Mouse (Mus musculus) cerebellum, adult 11 months (tissue): Measurements from ENCODE around the gene Trpm5.
A peak's percentile ranks its signal among the peaks of the same experiment; 100 is the strongest.

ENCODE experiments used
- DNase-seq: peaks from one replicate; pipeline ENCODE4 v3.0.0; 2022

The Trpm5 gene

DNA sequence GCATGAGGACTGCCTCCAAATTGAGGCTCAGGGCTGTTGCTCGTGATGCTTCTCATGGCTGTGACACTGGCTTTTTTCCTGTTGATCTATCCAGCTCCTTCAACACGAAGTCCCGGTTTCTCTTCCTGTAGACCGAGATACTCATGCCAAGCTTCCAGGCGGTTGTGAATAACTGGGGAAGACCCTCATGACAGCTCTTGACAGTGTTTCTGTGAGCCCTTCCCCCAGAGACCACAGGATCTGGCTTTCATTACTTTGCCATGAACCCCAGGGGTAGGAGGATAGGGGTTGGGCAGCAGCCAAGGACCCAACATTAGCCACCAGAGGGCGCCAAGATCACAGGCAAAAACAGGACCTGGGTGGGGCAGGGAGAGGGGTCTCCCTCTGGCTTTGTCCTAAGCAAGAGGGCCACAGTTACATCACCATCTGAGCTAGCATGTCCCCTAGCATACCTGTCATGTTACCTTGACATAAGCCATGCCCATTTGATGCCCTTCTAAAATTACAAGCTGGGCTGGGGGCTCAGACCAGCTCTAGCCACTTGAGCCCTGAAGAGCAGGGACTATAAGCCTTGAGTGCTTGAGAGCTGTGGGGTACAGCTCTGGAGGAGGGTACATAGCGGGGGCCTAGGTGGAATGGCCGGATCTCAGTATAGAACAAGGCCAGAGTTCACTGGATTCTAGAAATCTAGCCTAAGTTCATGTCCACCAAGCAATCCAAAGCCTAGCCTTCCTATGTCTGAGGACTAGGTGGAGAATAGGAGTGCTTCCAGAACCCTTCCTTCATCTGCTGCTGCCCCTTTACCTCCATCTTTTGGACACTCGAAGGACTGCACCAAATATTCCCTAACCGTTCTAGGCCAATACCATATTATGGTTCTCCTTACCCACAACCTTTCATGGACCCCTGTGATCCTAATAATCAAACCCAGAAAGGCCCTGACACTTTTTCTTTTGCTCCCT is at the start of gene Trpm5:
TSS of gene Trpm5 (minus strand) at position 51 of the 962 bp plus-strand sequence.
- DNase-seq = peak; percentile 41

DNA sequence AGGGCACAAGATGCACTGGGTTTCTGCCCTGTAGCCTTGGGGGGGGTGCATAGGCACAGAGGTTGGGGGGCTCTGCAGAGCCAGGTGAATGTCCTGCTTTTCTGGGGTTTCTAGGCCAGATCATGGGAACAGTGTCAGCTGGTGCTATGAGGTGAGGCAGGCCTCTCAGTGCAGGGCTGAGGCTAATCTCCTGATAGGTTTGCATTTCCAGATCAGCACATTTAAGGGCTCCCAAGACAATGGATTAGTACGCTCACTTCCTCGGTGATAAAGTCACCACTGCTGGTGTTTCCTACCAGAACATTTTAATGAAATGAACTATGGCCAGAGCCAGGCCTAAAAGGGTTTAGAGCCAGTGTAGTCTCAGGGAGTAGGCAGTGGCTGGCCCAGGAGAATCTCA is 48.2 kb upstream of the Trpm5 start:
- no peak for DNase-seq

DNA sequence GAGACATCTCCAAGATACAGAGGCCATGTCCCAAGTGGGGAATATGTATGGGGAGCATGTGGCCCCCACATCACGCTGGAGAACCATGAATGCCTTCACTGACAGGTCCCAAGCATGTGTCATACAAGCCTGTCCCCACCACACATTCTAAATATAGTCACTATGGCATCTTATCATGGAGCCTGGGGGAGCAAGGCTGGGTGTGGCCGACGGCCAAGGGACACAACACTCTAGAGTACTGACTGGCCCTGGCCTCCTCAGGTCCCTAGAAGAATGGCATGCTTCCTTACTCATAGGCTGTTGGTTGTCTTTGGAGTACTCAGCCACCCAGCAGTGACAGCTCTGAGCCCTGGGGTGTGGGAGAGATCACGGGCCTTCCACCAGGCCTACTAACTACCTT is 45.5 kb upstream of the Trpm5 start:
- no peak for DNase-seq

DNA sequence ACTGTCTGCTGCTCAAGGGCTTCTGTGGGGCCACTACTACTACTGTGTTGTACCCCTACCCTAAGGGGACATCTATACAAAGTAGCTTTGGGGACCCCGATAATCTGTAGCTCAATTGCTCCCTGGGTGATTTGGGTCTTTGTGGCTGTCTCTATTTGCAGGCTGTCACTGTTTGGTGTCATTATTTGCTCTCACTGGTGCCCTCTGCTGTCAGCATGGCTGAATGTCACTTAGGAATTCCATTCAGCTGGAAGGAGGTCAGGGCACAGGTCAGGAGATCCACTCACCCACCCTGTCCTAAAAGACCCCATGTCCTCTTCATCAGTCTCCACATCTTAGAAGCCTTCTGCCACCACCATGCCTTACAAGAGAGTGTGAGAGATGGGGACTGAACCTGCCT is 44.3 kb upstream of the Trpm5 start:
- peak; percentile 58 for DNase-seq

DNA sequence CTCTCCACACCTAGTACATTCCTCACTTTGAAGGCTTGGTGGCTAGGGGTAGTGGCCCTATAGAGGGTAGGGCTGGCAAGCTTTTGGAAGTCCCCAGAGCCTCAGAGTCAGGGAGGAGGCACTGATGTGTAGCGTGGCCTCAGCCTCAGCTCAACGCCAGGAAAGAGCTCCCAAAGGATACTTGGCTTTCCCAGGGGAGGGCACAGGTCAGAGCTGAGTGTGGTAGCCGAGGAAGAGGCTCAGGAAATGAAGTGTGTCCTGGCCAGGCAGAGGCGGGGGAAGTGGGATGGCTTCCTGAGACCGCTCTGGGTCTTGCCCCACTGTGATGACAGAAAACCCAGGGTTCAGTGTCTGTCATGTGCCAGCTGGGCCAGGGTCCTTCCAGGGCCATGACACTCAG is 42.1 kb upstream of the Trpm5 start:
- DNase-seq = no peak

DNA sequence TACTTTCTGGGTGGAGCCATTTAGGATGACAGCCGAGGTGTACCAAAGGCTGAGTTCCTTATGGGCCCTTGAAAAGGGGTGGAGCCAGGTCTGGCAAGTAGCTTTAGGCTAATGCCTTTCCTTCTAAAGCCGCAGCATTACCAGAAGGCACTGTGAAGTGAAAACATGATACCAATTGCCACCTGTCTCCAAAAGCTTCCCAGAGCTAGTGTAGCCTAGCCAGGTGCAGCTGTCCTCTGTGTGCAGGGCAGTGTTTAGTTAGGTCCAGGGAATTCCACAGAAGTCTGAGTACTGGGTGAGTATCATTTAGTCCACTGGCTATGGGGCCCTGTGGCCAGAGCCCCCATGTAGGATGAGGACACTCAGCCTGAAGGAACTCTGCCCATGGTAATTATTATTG is 41.7 kb upstream of the Trpm5 start:
- DNase-seq = no peak

DNA sequence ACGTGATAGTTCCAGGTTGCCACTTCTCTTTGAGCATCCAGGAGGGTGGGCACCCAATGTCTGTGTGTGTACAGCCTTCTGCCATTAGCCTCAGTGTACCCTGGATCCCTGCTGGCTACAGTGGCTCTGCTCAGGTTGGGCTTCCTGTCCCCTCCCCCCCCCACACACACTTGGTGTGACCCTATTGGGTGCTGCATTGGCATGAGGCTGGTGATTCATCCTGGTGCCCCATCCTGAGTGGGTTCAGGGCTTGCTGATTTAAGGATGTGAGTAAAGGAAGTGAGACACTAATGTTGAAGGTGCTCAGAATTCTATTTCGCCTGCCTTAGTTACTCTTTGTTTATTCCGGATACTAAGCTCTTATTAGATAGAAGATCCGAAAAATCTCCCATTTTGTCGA is 38.4 kb upstream of the Trpm5 start:
- no peak for DNase-seq

DNA sequence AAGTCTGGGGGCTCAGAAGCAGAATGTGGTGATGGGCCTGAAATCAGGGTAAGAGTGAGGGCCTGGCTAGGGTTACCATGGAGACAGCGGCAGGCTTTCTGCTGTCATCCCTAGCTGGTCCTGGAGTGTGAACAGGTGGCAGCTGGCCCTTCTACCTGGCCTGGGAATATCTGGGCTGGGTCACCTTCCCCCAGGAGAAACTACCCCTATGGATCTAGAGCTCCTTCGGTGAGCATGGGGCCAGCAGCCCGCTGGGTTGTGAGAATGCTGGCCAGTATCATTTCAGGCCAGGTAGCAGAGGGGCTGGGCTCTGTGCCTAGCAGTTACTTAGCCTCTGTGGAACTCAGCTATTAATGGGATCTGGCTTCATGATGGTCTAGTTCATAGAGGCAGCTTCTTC is 30.5 kb upstream of the Trpm5 start:
- DNase-seq = peak; percentile 37

DNA sequence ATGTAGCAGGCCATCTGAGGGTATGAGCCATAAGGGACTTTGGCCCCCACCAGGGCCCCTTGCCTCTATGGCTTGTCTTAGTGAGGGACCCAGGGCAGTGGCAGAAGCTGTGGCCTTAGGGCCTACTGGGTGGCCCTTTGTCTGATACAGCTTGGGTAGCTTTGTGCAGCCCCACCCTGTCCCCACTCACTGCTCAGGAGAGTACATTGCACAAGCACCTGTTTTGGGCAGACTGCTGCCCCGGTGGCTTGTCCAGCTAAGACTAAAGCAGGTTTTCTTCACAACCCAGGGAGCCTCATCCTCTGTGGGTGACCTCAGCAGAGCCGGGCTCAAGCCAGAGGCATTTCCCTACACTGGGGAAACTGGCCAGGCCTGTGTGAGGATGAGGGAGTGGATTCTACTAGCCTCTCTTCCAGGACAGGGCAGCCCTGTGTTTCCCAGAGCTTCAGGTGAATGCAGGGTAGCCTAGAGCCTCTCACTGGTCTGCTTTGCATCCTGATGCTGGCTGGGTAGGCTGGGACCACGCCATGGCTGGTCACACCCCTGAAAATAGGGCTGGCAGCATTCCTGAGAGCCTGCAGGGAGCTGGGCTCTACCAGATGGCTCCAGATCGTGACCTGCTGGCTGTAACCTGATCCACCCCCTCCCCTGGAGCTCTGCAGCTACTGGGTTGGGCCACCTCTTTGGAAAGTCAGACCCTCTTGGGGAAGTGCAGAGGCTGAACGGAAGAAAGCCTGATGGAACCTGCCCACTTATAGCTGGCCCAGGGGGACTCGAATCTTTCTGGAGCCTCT is 29.6 kb upstream of the Trpm5 start:
- peak; percentile 80 for DNase-seq

DNA sequence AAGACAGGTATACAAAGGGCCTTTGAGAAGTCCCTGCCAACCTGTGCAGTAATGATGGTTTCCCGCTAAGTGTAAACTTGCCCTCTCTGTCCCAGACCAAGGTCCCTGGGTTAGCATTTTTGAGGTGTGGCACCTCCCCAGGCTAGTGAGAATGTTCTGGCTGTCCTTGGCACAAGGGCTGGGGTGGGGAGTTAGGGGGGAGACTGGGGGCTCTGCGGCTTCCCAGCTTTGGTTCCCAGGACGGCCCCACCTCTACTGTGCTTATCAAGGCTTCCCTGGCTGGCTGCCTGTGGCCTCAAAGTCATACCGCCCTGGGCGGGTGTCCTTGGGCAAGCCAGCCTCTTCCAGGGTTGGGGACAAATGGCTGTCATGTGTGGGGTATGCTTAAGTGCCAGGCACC is 27.7 kb upstream of the Trpm5 start:
- DNase-seq = no peak

DNA sequence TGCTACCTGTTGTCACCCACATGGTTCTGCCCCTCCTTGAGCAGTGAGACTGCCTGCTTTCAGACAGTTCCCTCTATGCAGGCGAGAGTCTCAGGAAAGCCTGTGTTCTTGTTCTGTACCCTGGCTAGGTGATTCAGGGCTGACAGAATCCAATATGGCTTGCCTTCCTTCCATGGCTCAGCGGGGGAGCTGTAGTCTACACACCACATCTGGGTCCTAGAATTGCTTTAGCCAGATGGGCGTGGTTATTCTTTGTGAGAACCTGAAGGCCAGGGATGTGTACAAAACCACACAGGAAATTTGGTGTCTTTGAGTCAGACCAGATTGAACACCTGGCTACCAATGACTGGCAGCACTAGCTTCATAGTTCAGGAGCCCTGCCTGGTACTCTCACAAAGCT is 25.4 kb upstream of the Trpm5 start:
- no peak for DNase-seq

DNA sequence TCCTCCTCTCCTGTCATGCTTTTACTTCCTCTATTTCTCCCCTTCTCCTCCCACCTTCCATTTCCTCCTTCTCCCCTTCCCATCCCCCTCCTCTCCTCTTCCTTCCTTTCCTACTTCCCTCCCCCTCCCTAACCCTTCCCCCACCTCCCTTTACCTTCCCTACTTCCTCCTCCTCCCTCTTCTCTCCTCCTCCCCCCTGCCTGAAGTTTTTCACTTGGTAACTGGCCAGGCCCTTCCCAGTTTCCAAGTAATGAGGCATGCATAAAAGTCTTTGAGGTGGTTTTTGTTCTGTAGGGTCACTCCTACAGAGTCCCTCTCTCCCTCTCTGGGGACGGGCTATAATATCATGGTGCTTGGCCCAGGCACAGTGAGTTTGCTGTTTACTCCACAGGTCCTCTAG is 25.0 kb upstream of the Trpm5 start:
- DNase-seq = no peak

DNA sequence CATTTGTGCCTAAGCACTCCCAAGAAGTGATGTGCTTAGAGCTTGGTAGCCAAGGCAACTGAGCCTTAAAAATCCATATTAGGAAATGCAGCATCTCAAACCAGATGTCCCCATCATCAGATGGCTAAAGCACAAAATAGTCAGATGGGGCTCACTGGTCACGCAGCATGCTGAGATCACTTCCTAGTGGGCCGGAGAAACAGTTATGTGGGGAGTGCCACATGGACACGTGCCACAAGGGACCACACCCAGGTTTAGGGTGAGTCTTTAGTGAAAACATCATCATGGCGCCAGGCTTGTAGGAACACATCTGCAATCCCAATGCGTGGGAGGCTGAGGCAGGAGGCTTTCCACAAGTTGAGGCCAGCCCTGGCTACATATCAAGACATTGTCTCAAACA is 22.1 kb upstream of the Trpm5 start:
- DNase-seq = no peak

DNA sequence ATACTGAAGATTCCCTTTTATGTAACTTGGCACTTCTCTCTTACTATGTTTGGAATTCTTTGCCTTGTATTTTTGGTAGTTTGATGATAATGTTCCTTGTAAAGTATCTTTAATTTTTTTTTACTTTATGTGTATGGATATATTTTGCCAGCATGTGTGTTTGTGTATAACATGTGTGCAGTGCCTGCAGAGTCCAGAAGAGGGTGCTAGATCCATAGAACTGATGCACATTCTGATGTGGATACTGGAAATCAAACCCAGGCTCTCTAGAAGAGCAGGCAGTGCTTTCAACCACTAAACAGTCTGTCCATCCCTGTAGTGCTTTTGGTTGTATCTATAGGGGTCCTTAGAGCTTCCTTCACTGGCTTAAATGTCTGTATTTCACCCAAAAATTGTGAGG is 20.3 kb upstream of the Trpm5 start:
- DNase-seq = no peak

DNA sequence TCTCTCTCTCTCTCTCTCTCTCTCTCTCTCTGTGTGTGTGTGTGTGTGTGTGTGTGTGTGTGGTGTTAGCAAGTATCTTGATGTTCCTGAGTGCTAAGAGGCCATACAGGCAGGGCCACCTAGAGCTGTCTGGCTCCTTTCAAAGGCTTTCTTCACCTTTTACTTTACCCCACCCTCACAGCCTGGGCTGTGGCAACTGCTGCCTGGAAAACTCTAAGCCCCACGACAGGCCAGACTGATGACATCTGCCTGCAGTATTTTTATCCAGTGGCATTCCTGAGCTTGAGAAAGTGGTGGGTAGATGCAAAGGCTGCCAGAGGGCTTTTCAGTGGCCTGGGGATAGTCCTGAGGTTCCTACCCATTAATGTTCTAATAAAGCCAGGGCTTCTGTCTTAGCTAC is 18.0 kb upstream of the Trpm5 start:
- DNase-seq = no peak

DNA sequence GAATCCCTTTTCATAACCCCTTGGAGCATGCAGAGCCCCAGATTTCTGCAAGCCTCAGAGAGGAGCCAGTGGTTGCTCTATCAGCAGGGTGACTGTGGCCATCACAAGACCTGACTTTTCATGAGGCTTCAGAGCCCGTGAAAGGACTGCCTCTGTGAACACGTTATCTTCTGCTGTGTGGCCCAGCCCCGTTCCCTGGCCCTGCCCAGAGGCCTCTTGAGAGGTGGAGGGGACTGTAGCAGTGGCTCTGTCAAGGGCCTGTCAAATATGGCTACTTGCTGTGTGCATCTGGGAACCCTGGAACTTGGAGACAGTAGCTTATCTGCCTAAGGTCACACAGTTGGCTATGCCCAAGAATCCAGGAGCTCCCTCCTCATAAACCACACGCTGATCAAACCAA is 17.3 kb upstream of the Trpm5 start:
- no peak for DNase-seq

DNA sequence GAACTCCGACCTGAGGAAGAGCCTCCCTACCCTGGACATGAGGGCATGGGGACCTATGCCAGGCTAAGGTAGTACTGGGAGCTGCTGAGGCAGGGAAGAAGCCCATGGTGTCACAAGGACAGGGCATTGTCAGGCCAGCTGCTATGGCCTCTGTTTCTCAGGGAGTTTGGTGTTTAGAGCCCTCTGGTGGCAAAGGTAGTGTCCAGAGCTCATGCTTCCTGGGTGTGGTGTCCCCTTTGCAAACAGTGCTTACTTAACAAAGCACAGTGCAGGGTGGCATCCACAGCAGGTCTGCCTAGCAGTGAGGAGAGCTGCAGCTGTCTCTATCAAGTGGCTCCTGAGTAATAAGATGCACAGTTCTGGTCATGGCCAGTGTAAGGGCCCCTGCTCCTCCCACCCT is 16.4 kb upstream of the Trpm5 start:
- no peak for DNase-seq

DNA sequence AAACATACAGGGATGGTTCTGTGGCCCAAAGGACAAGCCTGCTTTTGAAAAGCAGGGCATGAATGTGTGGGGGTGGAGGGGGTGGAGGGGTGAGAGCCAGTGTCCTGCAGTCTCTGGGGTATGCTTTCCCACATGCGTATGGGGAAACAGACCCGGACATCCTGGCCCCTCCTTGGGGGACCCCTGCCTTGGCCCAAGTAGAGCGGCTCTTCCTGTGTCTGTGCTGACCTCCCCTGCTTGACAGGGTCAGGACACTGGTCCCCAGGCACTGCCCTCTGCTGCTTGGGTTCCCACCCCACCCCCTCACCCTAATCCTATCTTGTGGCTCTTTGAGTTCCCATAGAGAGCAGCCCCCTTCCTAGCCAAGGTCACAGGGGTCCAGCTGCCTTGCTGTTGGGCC is 15.3 kb upstream of the Trpm5 start:
- no peak for DNase-seq

DNA sequence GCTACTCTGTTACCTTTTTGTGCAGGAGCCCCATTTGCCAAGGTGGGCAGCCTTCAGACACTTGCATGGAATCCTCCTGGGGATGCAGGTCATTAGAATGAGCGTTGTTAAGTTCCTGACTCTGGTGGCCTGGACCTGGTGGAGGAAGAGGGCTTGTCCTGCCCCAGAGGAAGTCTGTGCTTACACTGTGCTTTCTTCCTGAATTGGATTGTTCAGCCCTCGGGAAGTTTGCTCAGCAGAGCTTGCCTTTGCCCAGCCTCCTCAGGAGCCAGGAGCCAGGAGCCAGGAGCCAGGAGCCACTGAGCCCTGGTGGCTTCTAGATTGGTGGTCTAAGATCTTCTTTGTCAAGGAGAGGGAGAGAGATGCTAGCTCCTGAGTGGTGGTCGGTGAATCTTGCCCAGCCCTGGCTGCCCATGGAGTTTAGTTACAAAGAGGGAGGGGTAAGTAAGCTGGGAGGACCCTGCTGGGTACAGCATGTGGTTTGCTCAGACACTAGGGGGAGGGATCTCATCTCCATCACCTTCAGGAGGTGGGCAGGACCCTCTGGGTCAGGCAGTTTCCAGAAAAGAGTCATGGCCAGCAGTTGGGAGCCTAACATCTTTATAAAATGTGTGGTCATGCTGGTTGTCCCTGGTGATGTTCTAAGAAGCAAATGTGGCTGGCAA is 14.7 kb upstream of the Trpm5 start:
- DNase-seq = no peak

DNA sequence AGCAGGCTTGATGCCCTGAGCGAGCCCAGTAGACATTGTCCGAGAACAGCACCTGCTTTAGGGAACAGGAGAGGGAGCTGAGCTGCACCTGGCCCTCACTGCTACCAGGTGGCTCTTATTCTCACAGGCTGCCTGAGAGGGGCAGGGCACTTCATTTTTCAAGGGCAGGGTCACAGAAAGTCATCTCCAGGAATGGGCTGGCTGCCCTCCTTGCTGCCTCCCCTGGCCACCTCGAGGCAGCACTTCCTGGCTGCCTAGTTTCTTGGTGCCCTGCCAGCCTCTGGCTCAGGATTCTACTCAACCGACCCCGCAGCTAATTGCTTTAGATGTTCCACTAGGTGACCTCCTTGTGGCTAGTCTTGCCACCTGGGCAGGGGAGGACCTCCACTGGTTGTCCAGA is 13.8 kb upstream of the Trpm5 start:
- DNase-seq = peak; percentile 22

DNA sequence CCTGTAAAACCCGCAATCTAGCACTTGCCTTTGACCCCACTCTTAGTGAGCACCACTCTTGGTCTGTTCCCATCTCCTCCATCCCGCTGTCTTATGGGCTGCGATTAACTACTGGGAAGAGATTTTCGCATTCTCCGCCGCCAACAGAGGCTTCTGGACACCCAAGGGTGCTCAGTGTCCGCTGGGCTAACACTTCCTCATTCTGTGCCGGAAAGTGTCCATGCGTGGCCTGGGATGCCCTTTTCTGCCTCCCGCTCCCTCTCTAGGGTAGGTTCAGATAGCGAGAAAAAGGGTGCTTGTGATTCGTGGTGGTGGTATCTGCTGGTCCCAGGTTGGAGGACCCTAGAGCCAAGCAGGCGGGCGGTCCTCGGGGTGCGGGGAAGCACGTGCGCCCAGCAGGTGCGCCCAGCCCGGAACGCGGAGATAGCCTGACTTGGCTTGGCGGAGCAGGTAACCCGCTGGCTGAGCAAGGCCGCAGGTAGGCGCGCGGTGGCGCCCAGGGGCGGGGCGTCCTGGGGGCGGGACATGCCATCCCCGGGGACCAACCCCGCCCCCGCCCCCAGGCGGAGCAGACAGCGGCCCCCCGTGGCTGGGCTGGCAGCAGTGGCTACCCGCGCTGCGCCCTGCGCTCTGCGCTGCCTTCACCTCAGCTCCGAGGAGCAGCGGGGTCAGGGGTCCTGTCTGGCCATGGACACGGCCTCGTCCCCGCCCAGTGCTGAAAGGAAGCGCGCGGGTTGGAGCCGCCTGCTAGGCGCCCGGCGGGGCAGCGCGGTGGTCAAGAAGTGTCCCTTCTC is 12.4 kb upstream of the Trpm5 start:
- DNase-seq = no peak

DNA sequence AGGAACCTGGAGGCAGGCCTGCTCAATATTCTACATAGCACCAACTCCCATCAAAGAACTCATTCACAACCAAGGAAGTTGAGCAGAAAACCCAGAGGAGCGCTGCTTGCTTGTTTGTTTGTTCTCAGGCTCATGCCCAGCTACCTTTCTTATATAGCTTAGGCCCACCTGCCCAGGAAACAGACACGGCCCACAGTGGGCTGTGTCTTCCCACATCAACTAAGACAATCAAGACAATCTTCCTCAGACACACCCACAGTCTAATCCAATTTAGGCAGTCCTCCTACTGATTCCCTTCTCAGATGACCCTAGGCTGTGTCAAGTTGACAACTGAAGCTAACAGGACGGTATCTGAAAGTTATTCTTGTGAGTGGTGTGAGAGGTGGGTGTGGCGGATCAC is 11.6 kb upstream of the Trpm5 start, which contains the start of gene Kcnq1:
TSS of gene Kcnq1 (plus strand) at position 301 of the 400 bp plus-strand sequence.
- no peak for DNase-seq
